Mouse (Mus musculus) embryo, embryonic 11 days (tissue): ENCODE data around the gene Zfp488.

Source experiments
- DNase-seq: peaks from one replicate; pipeline ENCODE4 v3.0.0-alpha.2; 2015

The Zfp488 gene

DNA sequence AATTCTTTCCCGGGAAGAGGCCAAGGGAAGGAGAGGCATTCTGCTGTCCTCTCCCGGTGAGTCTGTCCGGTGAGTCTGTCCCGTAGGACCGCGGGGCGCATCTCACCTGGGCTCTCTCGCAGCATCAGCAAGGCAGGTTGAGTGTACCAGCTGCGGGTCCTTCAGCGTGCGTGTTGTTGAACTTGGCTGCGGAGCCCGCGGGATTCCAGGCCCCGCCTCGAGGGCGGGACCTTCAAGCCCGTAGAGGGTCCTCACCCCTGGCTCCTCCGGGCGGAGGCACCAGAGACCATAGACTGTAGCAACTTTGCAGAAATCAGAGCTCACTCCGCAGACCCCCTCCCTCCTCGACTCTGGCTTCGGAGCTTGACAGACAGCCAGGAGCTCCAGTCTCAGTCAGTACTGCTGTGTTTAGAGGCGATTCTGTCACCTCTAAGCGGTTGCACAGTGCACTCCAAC lies at the start of gene Zfp488:
Gene Zfp488 (minus strand): TSS at position 161 of the 456 bp plus-strand sequence.
- DNase-seq: peak; percentile 73

DNA sequence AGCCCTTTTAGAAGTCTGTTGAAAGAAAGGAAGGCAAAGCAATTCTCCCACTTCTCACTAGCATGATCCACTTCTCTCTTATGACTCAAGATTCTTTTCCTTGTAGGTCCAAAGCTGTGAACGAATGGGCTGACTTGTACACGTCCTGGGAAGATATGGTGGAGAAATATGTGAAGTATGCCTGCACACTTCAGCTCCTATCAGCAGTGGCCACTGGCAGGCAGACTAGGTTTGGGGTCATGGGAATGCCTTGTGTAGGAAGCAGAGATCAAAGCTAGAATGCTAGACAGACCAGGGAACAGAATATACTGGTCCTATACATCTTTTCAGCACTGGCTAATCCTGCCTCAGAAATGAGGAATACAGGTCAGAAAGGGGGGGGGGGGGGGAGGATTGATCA lies 48.1 kb upstream of the Zfp488 start:
- no peak for DNase-seq

DNA sequence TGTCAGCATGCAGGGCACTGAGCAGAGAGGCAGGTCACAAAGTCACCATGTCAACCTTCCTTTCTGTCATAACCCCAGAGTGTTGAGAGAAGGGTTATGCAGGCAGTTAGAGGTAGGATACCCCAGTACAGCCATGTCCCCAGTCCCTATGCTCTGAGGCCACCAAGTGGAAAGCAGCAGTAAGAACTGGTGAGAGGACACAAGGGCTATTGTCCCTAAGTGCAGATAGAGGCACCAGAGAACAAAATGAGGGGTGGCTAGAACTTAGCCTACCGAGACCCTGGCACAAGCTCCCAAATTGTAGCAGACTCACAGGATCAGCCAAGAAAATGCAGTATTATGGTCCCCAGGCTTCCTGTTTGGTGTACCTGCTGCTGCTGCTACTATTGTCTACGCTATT lies 38.4 kb upstream of the Zfp488 start:
- no peak for DNase-seq

DNA sequence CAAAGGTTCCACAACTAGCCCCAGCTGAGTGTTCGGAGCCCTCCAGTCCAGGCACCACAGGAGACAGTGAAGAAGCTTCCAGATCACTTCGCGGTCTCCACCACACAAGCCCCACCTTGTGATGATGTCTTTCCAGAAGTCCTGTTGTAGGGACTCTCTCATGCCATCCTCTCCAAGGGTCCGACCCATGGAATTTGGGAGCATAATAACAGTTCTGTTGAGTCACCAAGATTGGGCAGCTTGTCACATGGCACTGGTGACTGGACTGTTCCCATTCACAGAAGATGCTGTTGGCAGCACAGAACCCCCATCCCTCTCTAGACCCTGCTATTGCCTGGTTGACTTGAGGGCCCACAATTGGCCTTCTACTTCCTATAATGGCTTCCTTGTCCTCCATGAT lies 37.8 kb upstream of the Zfp488 start, which contains the start of gene Gm5460:
Gene Gm5460 (plus strand): TSS at position 378 of the 400 bp plus-strand sequence.
- DNase-seq: no peak

DNA sequence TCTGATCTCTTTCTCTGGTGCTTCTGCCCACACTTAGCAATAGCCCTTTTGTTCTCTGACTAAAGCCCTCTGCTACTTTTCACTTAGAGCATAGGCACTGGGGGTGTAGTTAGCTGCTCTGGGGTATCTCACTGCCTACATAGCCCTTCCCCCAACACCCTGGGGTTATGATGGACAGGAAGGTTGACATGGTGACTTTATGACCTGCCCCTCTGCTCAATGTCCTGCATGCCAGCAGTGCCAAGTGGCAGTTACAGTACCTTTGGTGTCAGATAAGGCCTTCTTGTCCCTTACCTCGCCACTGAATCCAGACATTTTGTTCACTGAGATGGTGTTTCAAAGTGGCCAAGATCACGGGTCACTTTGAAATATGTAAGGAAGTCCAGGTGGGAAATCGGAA lies 36.5 kb upstream of the Zfp488 start, which contains the start of gene Gm30083:
Gene Gm30083 (minus strand): TSS at position 120 of the 400 bp plus-strand sequence.
- no peak for DNase-seq

DNA sequence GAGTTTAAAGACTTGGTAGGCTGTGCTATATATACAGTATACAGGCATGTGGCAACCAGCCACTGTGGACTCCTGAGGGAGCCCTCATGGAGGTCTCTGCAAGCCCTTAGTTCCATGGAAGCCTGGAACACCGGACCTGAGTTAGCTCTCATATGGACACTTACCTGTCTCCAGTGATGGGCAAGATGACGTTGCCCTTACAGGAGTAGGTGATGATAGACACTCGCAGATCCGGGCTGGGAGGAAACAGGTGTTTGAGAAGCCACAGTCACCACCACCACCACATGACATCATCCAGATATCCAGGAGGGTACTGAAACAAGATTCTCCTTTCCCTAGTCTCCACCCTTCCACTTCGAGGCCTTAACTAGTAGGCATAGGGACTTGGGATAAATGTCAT lies 23.8 kb upstream of the Zfp488 start:
- DNase-seq: no peak

DNA sequence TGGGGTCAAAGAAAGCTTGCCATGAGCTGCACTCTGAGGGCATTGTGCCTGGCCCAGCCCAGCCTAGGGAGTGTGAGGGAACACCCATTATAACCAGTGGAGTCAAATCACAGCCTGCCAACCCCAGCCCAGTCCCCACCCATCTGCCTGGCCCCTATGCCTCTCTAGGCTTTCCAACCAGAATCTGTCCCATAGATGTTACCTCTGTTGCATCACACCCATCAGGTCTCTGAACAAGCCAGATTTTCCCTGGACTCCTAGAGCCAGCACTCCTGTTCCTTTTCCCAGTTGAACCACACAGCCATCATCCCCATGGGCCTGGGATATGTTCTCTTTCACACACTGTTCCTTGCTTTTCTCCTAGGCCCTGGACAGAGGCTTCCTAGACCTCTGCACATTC lies 22.9 kb upstream of the Zfp488 start:
- DNase-seq: no peak

DNA sequence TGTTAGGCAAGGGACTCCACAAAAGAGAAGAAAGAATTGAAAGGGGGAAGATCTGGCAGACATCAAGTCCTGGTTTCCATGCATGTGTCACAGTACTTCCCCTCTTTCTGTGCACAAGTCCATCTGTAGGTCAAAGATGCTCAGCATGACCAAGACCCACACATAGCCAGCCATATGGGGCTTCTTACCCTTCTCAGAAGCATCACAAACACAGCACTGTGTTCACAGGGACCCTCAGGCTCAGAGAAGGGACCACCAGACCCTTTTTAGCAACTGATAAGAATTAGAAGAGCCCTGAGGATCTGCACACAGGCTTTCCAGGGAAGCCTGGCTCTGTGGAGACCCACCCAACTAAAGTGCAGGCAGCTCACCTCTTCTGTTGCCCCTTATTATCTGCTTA lies 21.5 kb upstream of the Zfp488 start:
- no peak for DNase-seq

DNA sequence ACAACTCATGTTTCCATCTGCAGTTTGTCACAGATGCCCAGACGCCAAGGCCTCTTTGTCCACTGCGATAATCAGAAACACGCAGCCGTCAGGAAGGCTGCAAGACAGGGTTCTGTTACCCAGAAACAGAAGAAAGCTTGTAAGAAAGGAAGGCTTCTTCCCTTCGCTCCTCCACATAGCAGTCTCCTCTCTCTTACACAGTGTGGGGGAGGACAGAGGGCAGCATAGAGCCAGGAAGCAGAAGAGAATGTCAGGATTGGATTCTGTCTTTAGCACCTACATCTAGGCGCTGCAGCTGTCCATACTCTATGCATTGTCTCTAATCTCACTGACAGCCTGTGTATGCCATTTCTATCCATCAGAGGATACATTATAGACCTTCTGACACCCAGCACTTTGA lies 18.9 kb upstream of the Zfp488 start:
- peak; percentile 11 for DNase-seq

DNA sequence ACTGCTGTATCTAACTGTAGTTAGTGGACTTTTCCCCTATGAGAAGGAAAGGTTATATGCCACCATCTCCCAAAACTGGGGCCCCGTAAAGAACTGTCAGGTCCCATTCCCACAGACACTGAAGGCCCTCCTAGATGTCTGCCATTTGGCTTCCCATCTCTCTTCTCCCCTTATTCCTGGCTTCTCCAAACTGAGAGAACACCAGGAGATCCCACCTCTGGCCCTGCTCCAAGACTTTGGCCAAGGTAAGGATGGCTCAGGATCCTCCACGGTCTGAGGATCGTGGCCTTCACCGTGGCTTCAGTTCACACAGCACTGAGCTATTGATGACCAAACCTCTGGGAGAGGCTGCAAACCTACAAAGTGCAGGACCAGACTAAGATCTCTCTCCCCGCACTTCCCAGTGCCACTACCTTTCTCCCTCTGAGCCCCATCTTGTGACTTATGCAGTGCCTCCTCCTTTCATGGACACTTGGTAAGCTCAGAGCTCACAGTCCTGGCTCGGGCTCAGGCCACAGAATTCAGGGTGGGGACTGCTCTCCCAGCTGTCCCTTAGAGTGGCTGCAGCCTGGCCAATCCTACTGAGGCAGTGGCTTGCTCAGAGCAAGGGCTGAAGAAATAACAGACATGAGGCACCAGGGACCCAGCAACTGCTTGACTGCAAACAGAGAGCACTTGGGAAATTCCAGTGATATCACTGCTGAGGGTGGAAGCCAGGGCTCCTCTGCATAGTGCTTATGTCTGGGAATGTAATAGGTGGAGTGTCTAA lies 15.1 kb upstream of the Zfp488 start:
- DNase-seq: no peak

DNA sequence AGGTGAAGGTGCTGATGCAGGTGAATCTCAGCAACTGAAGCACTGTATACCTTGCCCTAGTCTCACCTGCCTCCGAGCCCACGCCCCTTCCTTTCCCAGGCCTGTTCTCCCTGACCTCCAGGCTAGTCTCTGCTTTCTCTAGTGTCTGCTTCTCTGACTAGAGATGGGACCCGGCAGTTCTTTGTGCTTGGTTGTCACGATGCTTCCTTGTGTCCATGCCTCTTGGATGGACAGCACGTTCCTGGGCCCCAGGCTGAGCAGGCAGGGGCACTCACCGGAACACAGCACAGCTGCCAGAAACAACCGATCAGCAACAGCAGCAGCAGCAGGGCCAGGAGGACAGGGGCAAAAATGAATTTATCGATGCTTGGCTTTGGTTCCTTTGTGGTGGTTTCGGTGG lies 14.5 kb upstream of the Zfp488 start:
- DNase-seq: no peak

DNA sequence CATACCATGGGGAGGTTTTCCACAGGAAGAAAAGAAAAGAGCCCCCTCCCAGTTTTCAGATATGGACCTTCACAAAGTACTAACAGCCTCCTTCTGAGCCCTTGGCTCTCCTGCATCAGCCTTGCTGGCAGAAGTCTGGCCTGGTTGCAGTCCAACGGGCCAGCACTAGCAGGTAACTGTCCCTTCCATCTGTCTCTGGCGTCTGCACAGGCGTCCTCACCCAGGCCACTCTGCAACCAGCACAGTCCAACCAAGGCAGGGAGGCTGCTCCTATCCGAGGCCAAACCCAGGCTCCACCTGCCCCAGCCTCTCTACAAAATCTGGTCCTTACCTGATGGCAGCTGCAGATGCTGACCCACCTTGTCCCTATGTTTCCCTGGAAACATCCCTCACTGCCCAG lies 13.4 kb upstream of the Zfp488 start:
- DNase-seq: no peak

DNA sequence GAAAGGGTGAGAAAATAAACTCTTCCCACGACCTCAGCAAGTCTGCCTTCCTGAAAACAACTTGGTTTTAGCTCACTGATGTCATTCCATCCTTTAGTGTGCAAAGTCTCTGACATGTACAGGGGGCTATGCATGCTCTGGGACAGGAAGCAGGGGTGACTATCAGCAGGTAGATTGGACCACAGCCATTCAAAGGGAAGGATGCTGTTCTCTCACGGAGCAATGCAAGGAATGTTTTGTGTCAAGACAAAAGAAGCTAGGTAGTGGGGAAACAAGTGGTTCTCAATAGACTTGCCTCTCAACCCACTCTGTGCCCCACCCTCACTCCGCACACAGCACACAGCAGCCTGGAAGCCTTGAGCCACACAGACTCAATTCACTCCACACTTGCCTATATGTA lies 10.6 kb upstream of the Zfp488 start:
- DNase-seq: no peak

DNA sequence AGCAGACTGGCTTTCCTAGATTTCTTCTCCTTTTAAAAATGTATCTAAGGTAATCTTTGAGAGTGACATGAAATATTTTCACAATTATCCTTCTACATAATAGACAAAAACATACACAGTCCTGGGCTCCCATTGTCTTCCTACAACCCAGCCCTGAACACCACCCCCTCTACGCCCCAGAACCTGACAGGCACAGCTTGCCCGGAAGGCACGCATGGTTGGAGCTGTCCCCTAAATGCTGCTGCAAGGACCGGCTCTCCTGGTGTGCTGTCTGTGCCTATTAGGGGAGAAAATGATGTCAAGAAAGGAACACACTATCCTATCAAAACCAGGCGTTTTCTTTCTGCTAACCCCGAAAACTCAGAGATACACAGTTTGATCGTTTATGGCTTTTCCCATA lies 816 bp downstream of the Zfp488 start:
- peak; percentile 18 for DNase-seq

DNA sequence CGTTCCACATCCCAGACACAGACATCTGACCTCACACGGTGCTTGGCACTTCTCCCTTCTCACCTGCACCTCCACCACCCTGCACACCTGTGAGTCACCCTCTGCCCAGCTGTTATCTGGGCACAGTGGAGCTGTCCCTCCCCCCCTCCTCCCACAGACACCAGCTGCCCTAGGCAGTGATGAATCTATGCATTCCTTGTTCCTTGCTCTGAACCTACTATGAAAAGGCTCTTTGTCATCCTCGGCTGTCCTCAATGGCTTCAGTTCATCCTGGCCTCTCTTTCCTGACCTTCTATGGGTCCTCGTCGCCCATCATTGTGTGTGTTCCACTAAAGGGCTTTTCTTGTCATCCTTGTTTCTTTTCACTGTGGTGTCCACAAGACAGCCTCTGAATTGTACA lies 3.8 kb downstream of the Zfp488 start:
- DNase-seq: peak; percentile 8

DNA sequence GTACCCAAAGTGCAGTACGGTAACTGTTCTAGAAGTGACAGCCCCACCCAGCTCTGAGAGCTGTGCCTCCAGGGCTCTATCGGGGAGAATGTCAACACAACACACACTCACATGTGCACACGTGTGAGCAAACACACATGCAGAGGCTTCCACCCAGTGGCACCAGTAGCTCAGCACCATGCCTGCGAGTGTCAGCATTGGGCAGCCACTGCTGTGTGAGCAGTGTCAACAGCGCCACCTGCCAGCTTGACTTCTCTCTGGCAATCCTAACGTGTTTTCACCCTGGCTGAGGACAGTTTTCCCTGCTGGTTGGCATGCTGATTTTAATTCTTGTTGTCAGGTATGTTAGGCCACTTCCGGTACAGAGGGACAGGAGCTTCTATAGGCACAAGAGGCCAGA lies 5.9 kb downstream of the Zfp488 start:
- peak; percentile 56 for DNase-seq

DNA sequence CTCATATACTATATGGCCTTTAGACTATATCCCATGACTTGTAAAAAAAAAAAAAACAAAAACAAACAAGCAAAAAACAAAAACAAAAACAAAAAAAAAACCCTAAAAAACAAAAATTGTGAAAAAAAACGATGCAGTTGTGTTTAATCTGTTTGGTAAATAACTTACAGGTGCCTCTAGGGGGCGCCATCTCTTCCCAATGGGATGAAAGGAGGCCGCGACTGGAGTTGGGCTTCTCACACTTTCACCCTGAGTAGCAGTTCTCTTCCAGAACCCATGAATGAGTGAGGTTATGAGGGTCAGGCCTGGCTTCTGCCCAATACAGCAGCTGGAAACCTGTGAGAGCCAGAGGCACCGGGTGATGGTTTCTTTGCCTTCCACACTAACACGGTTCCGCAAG lies 12.9 kb downstream of the Zfp488 start:
- DNase-seq: peak; percentile 44

DNA sequence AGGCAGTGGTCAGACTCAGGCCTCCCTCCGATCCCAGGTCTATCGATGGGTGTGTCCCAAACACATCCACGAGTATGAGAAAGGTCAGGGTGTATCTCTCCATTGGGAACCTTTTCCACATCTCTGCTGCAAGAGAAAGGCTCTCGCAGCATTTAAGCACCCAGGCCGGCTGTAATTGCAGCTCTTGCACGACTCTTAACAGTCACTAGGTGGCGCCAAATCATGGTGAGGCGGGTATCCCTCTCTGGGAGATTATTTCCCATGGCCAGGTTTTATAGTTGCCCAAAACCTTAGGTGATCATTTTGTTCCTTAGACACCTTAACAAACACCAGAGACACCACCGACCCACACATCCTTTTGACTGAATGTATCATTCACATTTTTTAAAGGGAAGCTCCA lies 19.2 kb downstream of the Zfp488 start:
- peak; percentile 79 for DNase-seq

DNA sequence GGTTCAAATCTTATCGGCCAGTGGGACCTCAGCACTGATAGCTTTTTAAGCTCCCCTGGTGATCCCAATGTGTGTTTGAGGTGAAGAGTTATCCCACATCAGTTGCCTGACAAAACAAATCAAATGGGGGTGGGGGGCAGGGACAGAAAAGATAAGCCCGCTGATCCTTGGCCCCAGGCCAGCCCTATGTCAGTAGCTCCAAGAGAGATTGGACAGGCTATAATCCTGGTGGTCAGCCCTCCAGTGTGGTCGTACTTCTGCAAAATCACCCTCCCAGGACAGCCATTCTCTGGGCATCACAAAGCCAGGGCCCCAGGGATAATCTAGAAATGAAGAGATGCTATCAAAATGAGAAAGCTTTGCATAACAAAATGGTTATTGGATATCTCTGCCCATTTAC lies 19.7 kb downstream of the Zfp488 start:
- DNase-seq: no peak

DNA sequence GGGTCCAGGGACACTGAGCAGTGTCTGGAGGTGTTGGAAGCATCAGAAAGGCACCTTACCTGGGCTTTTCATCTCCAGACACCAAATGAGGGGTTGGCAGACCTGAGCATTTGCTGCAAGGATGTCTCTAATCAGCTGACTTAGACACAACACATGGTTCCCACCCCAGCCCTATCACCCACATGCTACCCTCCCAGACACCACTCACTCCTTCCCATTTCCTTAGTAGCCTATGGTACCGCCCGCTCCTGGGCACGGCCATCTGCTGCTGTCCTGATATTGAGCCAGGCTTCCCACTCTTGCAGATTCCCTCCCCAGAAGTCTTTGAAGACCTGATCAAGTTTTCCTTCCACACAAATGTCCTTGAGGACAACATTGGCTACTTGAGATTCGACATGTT lies 20.4 kb downstream of the Zfp488 start:
- DNase-seq: no peak

DNA sequence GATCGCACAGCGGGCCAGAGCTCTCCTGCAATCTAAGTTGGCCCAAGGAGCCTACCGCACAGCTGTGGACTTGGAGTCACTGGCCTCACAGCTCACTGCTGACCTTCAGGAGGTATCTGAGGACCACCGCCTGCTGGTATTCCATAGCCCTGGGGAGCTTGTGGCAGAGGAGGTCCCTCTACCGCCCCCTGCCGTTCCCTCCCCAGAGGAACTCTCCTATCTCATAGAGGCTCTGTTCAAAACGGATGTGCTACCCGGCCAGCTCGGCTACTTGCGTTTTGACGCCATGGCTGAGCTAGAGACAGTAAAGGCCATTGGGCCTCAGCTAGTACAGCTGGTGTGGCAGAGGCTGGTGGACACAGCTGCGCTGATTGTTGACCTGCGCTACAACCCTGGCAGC lies 22.5 kb downstream of the Zfp488 start:
- DNase-seq: no peak

DNA sequence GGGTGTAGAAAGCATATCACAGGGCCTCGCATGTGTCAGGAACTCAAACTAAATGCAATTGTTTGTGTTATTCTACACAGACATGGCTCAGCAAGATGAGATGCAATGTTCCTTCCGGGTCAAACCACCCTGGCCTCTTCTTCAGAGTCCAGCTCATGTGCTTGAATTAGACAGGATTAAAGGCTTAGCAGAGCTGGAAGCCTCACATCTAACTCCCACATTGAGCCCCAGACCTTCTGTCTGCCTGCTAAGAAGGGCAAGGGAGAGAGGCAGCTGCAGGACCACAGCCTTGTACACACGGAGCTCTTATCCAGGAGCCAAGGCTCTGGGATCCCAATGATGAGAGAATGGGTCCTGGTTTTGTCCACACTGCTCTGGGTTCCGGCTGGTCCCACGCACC lies 24.8 kb downstream of the Zfp488 start, which contains the start of gene Rbp3:
Gene Rbp3 (plus strand): TSS at position 243 of the 400 bp plus-strand sequence.
- DNase-seq: no peak

DNA sequence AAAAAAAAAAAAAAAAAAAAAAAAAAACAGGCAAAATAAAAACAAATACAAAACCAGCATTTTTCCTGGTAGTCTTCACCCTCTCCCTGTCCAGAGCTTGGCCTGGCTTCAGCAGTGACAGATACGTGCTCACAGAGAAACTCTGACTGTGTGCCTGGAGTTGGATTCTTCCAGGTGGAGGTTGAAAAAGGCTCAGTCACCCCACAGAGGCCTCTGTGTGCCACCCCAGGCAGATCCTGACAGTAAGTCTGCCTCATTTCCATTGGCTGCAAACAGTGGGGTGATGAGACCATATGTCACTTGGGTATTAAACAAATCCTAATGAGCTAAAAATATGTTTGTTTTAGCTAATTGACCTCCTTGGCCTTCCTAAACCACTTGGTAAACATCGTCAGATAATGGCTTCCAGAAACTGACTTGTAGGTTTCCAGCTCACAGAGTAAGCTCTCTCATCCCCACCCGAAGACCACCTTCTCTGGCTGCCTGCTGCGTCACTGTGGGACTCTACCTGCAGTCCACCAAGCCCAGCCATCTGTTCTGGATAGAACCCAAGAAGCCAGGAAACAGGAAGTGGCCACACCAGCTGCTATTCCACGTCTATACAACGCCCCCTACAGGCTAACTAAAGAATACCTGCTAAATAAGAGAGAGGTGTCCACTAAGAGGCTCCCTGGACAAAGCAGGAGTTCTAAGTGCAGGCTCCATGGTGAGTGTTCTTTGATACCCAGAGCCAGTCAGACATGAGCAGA lies 26.2 kb downstream of the Zfp488 start:
- DNase-seq: no peak

DNA sequence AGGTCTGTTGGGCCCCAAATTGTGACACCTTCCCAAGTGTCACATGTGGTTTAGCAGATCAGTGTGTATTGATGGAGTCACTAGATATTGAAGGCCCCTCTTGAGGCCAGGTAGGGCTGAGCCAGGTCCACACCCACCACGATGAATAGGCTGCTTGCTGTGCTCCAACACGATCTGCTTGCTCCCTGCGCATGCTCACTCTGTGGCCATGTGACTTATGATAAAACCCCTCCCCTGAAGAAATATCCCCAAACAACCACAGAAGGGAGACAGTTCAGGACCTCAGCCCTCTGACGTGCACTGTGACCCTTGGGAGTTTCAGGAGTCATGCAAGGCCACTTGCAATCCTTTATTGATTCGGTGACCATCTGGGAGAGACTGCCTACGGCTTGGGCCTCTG lies 32.4 kb downstream of the Zfp488 start:
- no peak for DNase-seq
